Mouse (Mus musculus) activated CD4-positive, CD25-positive, alpha-beta regulatory T cell, adult 4 months (primary cell): ENCODE results near the gene Cntnap3. TPM values are rescaled to one million over a fixed set of nuclear protein-coding genes. Genes with fewer than 3 reads are reported as not detected.
"Not testable (repeated sequence)": the region's sequence is repeated elsewhere in the genome, so short reads cannot be mapped to it uniquely, and the experiment has no call there.

ENCODE experiments used
- ATAC-seq: one replicate; pipeline ENCODE4 v1.8.0; 2017
- polyA plus RNA-seq, 2 experiments: library from polyadenylated mRNA; unstranded; fragments of 100-300 nt; shearing (Covaris generic); gene quantifications; one replicate each; pipeline ENCODE4 v1.2.1; 2017

The Cntnap3 gene
- not detected for polyA plus RNA-seq

- ATAC-seq: no peak
These were observed at the start of gene Cntnap3 for GRCm38 (mm10) chr13:64903585-64904208. Gene Cntnap3 (minus strand): TSS chr13:64903955.

GRCm38 (mm10) chr13:64917191-64917590 lies 13.4 kb upstream of the Cntnap3 start, which contains the start of gene Spata31:
Gene Spata31 (plus strand): TSS chr13:64917406.
- no peak for ATAC-seq

GRCm38 (mm10) chr13:64903132-64903531 lies 623 bp downstream of the Cntnap3 start:
- no peak for ATAC-seq

GRCm38 (mm10) chr13:64865397-64865796 lies 38.4 kb downstream of the Cntnap3 start:
- no peak for ATAC-seq

- ATAC-seq: not testable (repeated sequence)
These were observed 78.9 kb downstream of the Cntnap3 start for GRCm38 (mm10) chr13:64824856-64825255.

GRCm38 (mm10) chr13:64745383-64745782 lies 158.4 kb downstream of the Cntnap3 start:
- no peak for ATAC-seq

GRCm38 (mm10) chr13:64732244-64732643 lies 171.5 kb downstream of the Cntnap3 start:
- ATAC-seq: no peak

- no peak for ATAC-seq
These were observed 187.0 kb downstream of the Cntnap3 start for GRCm38 (mm10) chr13:64716791-64717190.

GRCm38 (mm10) chr13:64692463-64692862 lies 211.3 kb downstream of the Cntnap3 start:
- no peak for ATAC-seq

Other genes starting within 250 kb of the Cntnap3 start
- not detected for gene Spata31, start 13.5 kb upstream of the Cntnap3 start, polyA plus RNA-seq
- gene Spata31d1c, start 129.1 kb upstream of the Cntnap3 start, polyA plus RNA-seq: not detected
- gene Prss47, start 148.8 kb upstream of the Cntnap3 start, polyA plus RNA-seq: not detected
- gene Mfsd14b, start 209.0 kb upstream of the Cntnap3 start, polyA plus RNA-seq: 10 to 100 TPM; 19.7 to 23.2 TPM
- not detected for gene Olfr465-ps1, start 234.1 kb upstream of the Cntnap3 start, polyA plus RNA-seq
- gene Olfr466, start 246.3 kb upstream of the Cntnap3 start, polyA plus RNA-seq: not detected